Mouse (Mus musculus): ENCODE data around the gene Brwd1. TPM values are rescaled to one million over a fixed set of nuclear protein-coding genes. Genes with fewer than 3 reads are reported as not detected.
A peak's percentile ranks its signal among the peaks of the same experiment; 100 is the strongest.
"Not testable (repeated sequence)": the region's sequence is repeated elsewhere in the genome, so short reads cannot be mapped to it uniquely, and the experiment has no call there.

Gene Brwd1
- polyA plus RNA-seq, 1 experiment from 2014 or later = 26.6 TPM

GRCm38 (mm10) chr16:96097811-96098210, 15.5 kb upstream of the Brwd1 start:
- H3K27ac ChIP-seq; H3K36me3 ChIP-seq; H3K9me3 ChIP-seq (replicated peaks); H3K4me3 ChIP-seq; ATAC-seq; H3K27me3 ChIP-seq (replicated peaks); H3K4me2 ChIP-seq; H3K4me1 ChIP-seq; H3K9ac ChIP-seq: not testable (repeated sequence)

- Histone ChIP-seq H3K9me3 (replicated peaks) (no peaks in the 10 kb centered on the region), H3K9ac (no peak overlapping the region), H3K36me3 (no peaks in the 10 kb centered on the region), H3K4me3 (no peak overlapping the region), H3K27ac (no peak overlapping the region), H3K27me3 (replicated peaks) (peaks cover 3% of the 10 kb centered on the region), H3K4me2 (no peak overlapping the region), H3K4me1 (no peaks in the 10 kb centered on the region)
- WGBS (ENCODE audit: insufficient replicate concordance) = 77% methylated on average over 5 of the region's 5 CpGs
- ATAC-seq = no peak
These were observed 13.6 kb upstream of the Brwd1 start for GRCm38 (mm10) chr16:96095966-96096365.

GRCm38 (mm10) chr16:96091515-96092504, 9.5 kb upstream of the Brwd1 start:
- Histone ChIP-seq H3K4me2 (no peak overlapping the region), H3K36me3 (no peaks in the 10 kb centered on the region), H3K4me1 (no peaks in the 10 kb centered on the region; the same call in 1 of the 2 replicates), H3K9ac (no peak overlapping the region), H3K9me3 (replicated peaks) (no peaks in the 10 kb centered on the region), H3K4me3 (no peak overlapping the region), H3K27ac (no peak overlapping the region), H3K27me3 (replicated peaks) (peaks cover 34% of the 10 kb centered on the region)
- no peak for ATAC-seq
- 36% methylated on average over 9 of the region's 9 CpGs for WGBS (ENCODE audit: insufficient replicate concordance)

GRCm38 (mm10) chr16:96088120-96088519, 5.8 kb upstream of the Brwd1 start:
- peaks cover 52% of the 10 kb centered on the region for H3K27me3 ChIP-seq (replicated peaks)
- H3K27ac ChIP-seq = no peak overlapping the region
- H3K4me1 ChIP-seq = peaks cover 5% of the 10 kb centered on the region
- H3K4me2 ChIP-seq = no peak overlapping the region
- no peak overlapping the region for H3K4me3 ChIP-seq
- 62% methylated on average over 5 of the region's 5 CpGs for WGBS (ENCODE audit: insufficient replicate concordance)
- H3K9ac ChIP-seq = no peak overlapping the region
- ATAC-seq = no peak
- H3K9me3 ChIP-seq (replicated peaks) = no peaks in the 10 kb centered on the region
- no peaks in the 10 kb centered on the region for H3K36me3 ChIP-seq

- H3K9me3 ChIP-seq (replicated peaks) = no peaks in the 10 kb centered on the region
- WGBS (ENCODE audit: insufficient replicate concordance) = 51% methylated on average over 4 of the region's 4 CpGs
- H3K27me3 ChIP-seq (replicated peaks) = peaks cover 59% of the 10 kb centered on the region
- H3K4me2 ChIP-seq = no peak overlapping the region
- peaks cover 12% of the 10 kb centered on the region for H3K4me1 ChIP-seq
- no peak overlapping the region for H3K27ac ChIP-seq
- H3K4me3 ChIP-seq = no peak overlapping the region
- no peaks in the 10 kb centered on the region for H3K36me3 ChIP-seq
- no peak for ATAC-seq
- no peak overlapping the region for H3K9ac ChIP-seq
These were observed 5.1 kb upstream of the Brwd1 start for GRCm38 (mm10) chr16:96087436-96087835.

- Histone ChIP-seq H3K27me3 (replicated peaks) (peaks cover 63% of the 10 kb centered on the region), H3K9me3 (replicated peaks) (no peaks in the 10 kb centered on the region), H3K27ac (no peak overlapping the region), H3K4me3 (no peak overlapping the region), H3K4me2 (no peak overlapping the region), H3K4me1 (peaks cover 13% of the 10 kb centered on the region), H3K36me3 (no peaks in the 10 kb centered on the region), H3K9ac (no peak overlapping the region)
- no peak for ATAC-seq
- 52% methylated on average over 12 of the region's 12 CpGs for WGBS (ENCODE audit: insufficient replicate concordance)
These were observed 4.7 kb upstream of the Brwd1 start for GRCm38 (mm10) chr16:96087001-96087400.

- Histone ChIP-seq H3K9me3 (replicated peaks) (no peaks in the 10 kb centered on the region), H3K4me2 (no peak overlapping the region), H3K27ac (no peak overlapping the region), H3K4me3 (no peak overlapping the region), H3K27me3 (replicated peaks) (peaks cover 57% of the 10 kb centered on the region), H3K9ac (no peak overlapping the region), H3K36me3 (no peaks in the 10 kb centered on the region), H3K4me1 (peaks cover 20% of the 10 kb centered on the region)
- ATAC-seq = no peak
These were observed 3.3 kb upstream of the Brwd1 start for GRCm38 (mm10) chr16:96085597-96085996.

GRCm38 (mm10) chr16:96083179-96083646, 887 bp upstream of the Brwd1 start:
- Histone ChIP-seq H3K27me3 (replicated peaks) (peaks cover 33% of the 10 kb centered on the region), H3K4me1 (peaks cover 21% of the 10 kb centered on the region), H3K9ac (peak overlapping the region; percentile 79; the same call in 1 of the 2 replicates), H3K27ac (0 out of 2 replicates have a peak overlapping the region, but pooled peaks have one; percentile 58), H3K4me3 (peak overlapping the region; percentile 85), H3K9me3 (replicated peaks) (no peaks in the 10 kb centered on the region), H3K36me3 (peaks cover 15% of the 10 kb centered on the region), H3K4me2 (peak overlapping the region; percentile 97)
- WGBS (ENCODE audit: insufficient replicate concordance) = 20% methylated on average over 20 of the region's 20 CpGs
- ATAC-seq = no peak

GRCm38 (mm10) chr16:96081742-96082241, 534 bp downstream of the Brwd1 start:
- no peaks in the 10 kb centered on the region for H3K9me3 ChIP-seq (replicated peaks)
- H3K27ac ChIP-seq = peak overlapping the region; percentile 86
- peaks cover 30% of the 10 kb centered on the region for H3K27me3 ChIP-seq (replicated peaks)
- peaks cover 18% of the 10 kb centered on the region for H3K36me3 ChIP-seq
- peaks cover 21% of the 10 kb centered on the region for H3K4me1 ChIP-seq
- H3K4me2 ChIP-seq = peak overlapping the region; percentile 97
- H3K9ac ChIP-seq = peak overlapping the region; percentile 79
- peak; percentile 33 for ATAC-seq
- peak overlapping the region; percentile 85 for H3K4me3 ChIP-seq
- WGBS (ENCODE audit: insufficient replicate concordance) = under 1% methylated on average over 63 of the region's 68 CpGs

GRCm38 (mm10) chr16:96081331-96081730, 995 bp downstream of the Brwd1 start:
- peak overlapping the region; percentile 79 for H3K9ac ChIP-seq
- peak overlapping the region; percentile 86 for H3K27ac ChIP-seq
- H3K4me3 ChIP-seq = peak overlapping the region; percentile 85
- peak overlapping the region; percentile 97 for H3K4me2 ChIP-seq
- peaks cover 21% of the 10 kb centered on the region for H3K4me1 ChIP-seq
- WGBS (ENCODE audit: insufficient replicate concordance) = 1% methylated on average over 23 of the region's 28 CpGs
- peak; percentile 83 for ATAC-seq
- no peaks in the 10 kb centered on the region for H3K9me3 ChIP-seq (replicated peaks)
- peaks cover 30% of the 10 kb centered on the region for H3K27me3 ChIP-seq (replicated peaks)
- H3K36me3 ChIP-seq = peaks cover 20% of the 10 kb centered on the region

- 79% methylated on average over 7 of the region's 7 CpGs for WGBS (ENCODE audit: insufficient replicate concordance)
- Histone ChIP-seq H3K4me2 (0 out of 2 replicates have a peak overlapping the region, but pooled peaks have one; percentile 97), H3K27me3 (replicated peaks) (peaks cover 25% of the 10 kb centered on the region), H3K4me1 (peaks cover 21% of the 10 kb centered on the region), H3K4me3 (no peak overlapping the region), H3K9ac (no peak overlapping the region), H3K36me3 (peaks cover 26% of the 10 kb centered on the region), H3K9me3 (replicated peaks) (no peaks in the 10 kb centered on the region), H3K27ac (no peak overlapping the region)
- ATAC-seq = no peak
These were observed 1.8 kb downstream of the Brwd1 start for GRCm38 (mm10) chr16:96080524-96080923.

- Histone ChIP-seq H3K4me2 (no peak overlapping the region), H3K36me3 (peaks cover 71% of the 10 kb centered on the region), H3K27ac (no peak overlapping the region), H3K4me1 (0 out of 2 replicates have a peak, but pooled peaks cover 12% of the 10 kb centered on the region), H3K9me3 (replicated peaks) (no peaks in the 10 kb centered on the region), H3K9ac (no peak overlapping the region), H3K27me3 (replicated peaks) (no peaks in the 10 kb centered on the region), H3K4me3 (no peak overlapping the region)
- ATAC-seq = no peak
- 64% methylated on average over 6 of the region's 6 CpGs for WGBS (ENCODE audit: insufficient replicate concordance)
These were observed 14.0 kb downstream of the Brwd1 start for GRCm38 (mm10) chr16:96068364-96068763.

All from liver, embryonic 12.5 days (tissue).